Comparison of ENCODE assay signal across 8 mouse cellular contexts in the genomic region with DNA sequence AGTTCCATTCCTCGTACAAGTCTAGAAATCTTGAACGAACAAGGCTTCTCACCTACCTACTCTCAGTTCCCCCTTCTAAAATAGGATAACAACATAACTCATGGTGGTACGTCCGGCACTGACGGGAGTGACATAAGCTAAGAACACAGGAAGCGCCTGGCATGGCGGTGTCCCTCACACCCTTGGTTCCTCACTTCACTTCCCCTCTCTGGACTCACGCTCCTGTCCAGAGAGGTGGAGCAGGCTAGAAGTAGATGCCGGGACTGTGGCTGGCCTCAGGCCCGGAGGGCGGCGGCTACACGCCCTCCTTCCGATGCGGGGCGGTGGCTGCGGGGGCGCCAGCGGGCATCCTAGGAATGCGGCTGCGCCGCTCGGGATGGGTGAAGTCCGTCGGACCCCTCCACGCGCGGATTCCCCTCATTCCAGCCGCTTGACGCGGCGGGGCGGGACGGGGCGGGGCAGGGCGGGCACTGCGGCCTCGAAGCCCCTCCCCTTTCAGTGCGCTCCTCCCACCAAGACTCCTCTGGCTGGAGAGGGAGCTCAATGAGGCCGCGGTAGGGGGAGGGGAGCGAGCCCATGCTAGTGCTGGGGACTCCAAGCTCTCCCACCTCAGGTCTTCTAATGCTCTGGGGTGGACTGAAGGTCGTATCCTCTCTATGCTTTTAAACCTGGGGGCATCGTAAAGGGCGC. TPM values are rescaled to one million over a fixed set of nuclear protein-coding genes. Genes with fewer than 3 reads are reported as not detected.
DNase-seq lines count a peak whose midpoint lies in the region; ATAC-seq lines count a peak whose summit lies in the region.

No protein-coding gene starts in this region.

- no peaks in the 10 kb centered on the region for H3K9me3 ChIP-seq in forebrain, embryonic 13.5 days (replicated peaks)

- under 1% methylated on average over 42 of the region's 45 CpGs for WGBS in forebrain, embryonic 13.5 days

- intact Hi-C loops in left cerebral cortex, postnatal 14 days (cut with DNase I) = no loop called here

- H3K36me3 ChIP-seq in forebrain, embryonic 13.5 days (ENCODE audit: poor library complexity, severe bottlenecking) = no peaks in the 10 kb centered on the region

- H3K27ac ChIP-seq in forebrain, embryonic 13.5 days = no peak overlapping the region

- peak; percentile 99 for DNase-seq in Muller cell, postnatal 12 days (ENCODE audit: inconsistent ontology term)
- DNase-seq in left cerebral cortex, postnatal 14 days (ENCODE audit: low spot score in 2 of 2) = peak; percentile 60
- DNase-seq in right cerebral cortex, postnatal 25 days = peak; percentile 65
- peak; percentile 82 to 87 for DNase-seq in urinary bladder, postnatal 4 days (ENCODE audit: low spot score in 2 of 2)

- ATAC-seq in cerebellum, adult (ENCODE audit: insufficient number of reproducible peaks, low FRiP score, low TSS enrichment) = 0 out of 2 replicates have a peak, but pooled peaks have one; percentile 24
- peak; percentile 52 for ATAC-seq in forebrain, embryonic 13.5 days
- peak; percentile 50 to 61 for ATAC-seq in hematopoietic stem cell, adult 5-6 weeks (replicated peaks in 1 of 2; ENCODE audit: insufficient read depth in 1 of 2, low FRiP score in 2 of 2, low TSS enrichment in 1 of 2, low read depth in 1 of 2, poor library complexity in 2 of 2, severe bottlenecking in 2 of 2)
- ATAC-seq in megakaryocyte progenitor cell, adult 5-6 weeks (replicated peaks; ENCODE audit: poor library complexity) = peak; percentile 47

- H3K4me2 ChIP-seq in forebrain, embryonic 13.5 days = peak overlapping the region; percentile 70

- peaks cover 46% of the 10 kb centered on the region for H3K27me3 ChIP-seq in forebrain, embryonic 13.5 days

- peak overlapping the region; percentile 45 for H3K4me3 ChIP-seq in forebrain, embryonic 13.5 days

- peaks cover 50% of the 10 kb centered on the region for H3K4me1 ChIP-seq in forebrain, embryonic 13.5 days

- peak overlapping the region; percentile 51 for H3K9ac ChIP-seq in forebrain, embryonic 13.5 days

RNA-seq across cellular contexts. Expression of gene Myo1c, which starts 3.6 kb away (rescaled TPM):
- 6.1 and 6.9 TPM in 2 replicates for polyA plus RNA-seq in forebrain, embryonic 13.5 days (2015; fragmentation: Nextera tagmentation; extraction: Ambion mirVana)
- total RNA-seq in hematopoietic stem cell, adult 5-6 weeks (2017) = 28.3 and 35.9 TPM in 2 replicates
- 10 to 100 TPM; 20.5 to 21.7 TPM for total RNA-seq in left cerebral cortex, postnatal 14 days (2021)
- 11.4 and 12.2 TPM in 2 replicates for total RNA-seq in megakaryocyte progenitor cell, adult 5-6 weeks (2015)
- 9.0 and 15.4 TPM in 2 replicates for total RNA-seq in megakaryocyte progenitor cell, adult 5-6 weeks (2017)

RNA-seq across cellular contexts. Expression of gene Inpp5k, which starts 23.1 kb away (rescaled TPM):
- 32.7 and 33.8 TPM in 2 replicates for polyA plus RNA-seq in forebrain, embryonic 13.5 days (2015; fragmentation: Nextera tagmentation; extraction: Ambion mirVana)
- total RNA-seq in hematopoietic stem cell, adult 5-6 weeks (2017) = 54.1 and 59.6 TPM in 2 replicates
- 10 to 100 TPM; 43.2 to 44.4 TPM for total RNA-seq in left cerebral cortex, postnatal 14 days (2021)
- 38.1 and 43.0 TPM in 2 replicates for total RNA-seq in megakaryocyte progenitor cell, adult 5-6 weeks (2015)
- total RNA-seq in megakaryocyte progenitor cell, adult 5-6 weeks (2017) = 21.9 and 23.7 TPM in 2 replicates

RNA-seq across cellular contexts. Expression of gene Crk, which starts 25.1 kb away (rescaled TPM):
- 124 and 133 TPM in 2 replicates for polyA plus RNA-seq in forebrain, embryonic 13.5 days (2015; fragmentation: Nextera tagmentation; extraction: Ambion mirVana)
- 50.9 and 61.0 TPM in 2 replicates for total RNA-seq in hematopoietic stem cell, adult 5-6 weeks (2017)
- 100 to 1,000 TPM; 119 to 132 TPM for total RNA-seq in left cerebral cortex, postnatal 14 days (2021)
- total RNA-seq in megakaryocyte progenitor cell, adult 5-6 weeks (2015) = 32.0 and 32.6 TPM in 2 replicates
- 28.4 and 40.0 TPM in 2 replicates for total RNA-seq in megakaryocyte progenitor cell, adult 5-6 weeks (2017)
